Mouse (Mus musculus) heart, embryonic 12.5 days (tissue): ENCODE data around the gene Adarb2. TPM values are rescaled to one million over a fixed set of nuclear protein-coding genes. Genes with fewer than 3 reads are reported as not detected.

Experiments used
- ATAC-seq: fragments of 200-750 bp; cut with Nextera tagmentation; 2 replicates; pipeline ENCODE4 v1.8.0; 2017; ENCODE audit warnings: moderate TSS enrichment, moderate library complexity; ENCODE audit not compliant: insufficient number of reproducible peaks, low FRiP score
- H3K27ac ChIP-seq: fragments of 300-500 bp; sonication (generic); 2 replicates; pipeline ENCODE4 v1.5.1; 2016; ENCODE audit warnings: mild to moderate bottlenecking, moderate library complexity; ENCODE audit not compliant: poor library complexity, severe bottlenecking
- H3K27me3 ChIP-seq: fragments of 300-500 bp; sonication (generic); replicated peaks from 2 replicates; pipeline ENCODE4 v1.6.1; 2016; ENCODE audit warnings: mild to moderate bottlenecking, moderate library complexity
- H3K36me3 ChIP-seq: fragments of 300-500 bp; sonication (generic); 2 replicates; pipeline ENCODE4 v1.6.1; 2016; ENCODE audit warnings: mild to moderate bottlenecking, moderate library complexity
- H3K4me1 ChIP-seq: fragments of 300-500 bp; sonication (generic); replicated peaks from 2 replicates; pipeline ENCODE4 v1.6.1; 2016; ENCODE audit warnings: mild to moderate bottlenecking
- H3K4me2 ChIP-seq: fragments of 300-500 bp; sonication (generic); 2 replicates; pipeline ENCODE4 v1.6.1; 2016; ENCODE audit warnings: mild to moderate bottlenecking, moderate library complexity
- H3K4me3 ChIP-seq: fragments of 300-500 bp; sonication (generic); 2 replicates; pipeline ENCODE4 v1.5.1; 2016; ENCODE audit warnings: mild to moderate bottlenecking
- H3K9ac ChIP-seq: fragments of 300-500 bp; sonication (generic); 2 replicates; pipeline ENCODE4 v1.6.1; 2016; ENCODE audit warnings: mild to moderate bottlenecking, moderate library complexity
- H3K9me3 ChIP-seq: fragments of 300-500 bp; sonication (generic); replicated peaks from 2 replicates; pipeline ENCODE4 v1.6.1; 2016; ENCODE audit warnings: mild to moderate bottlenecking, moderate library complexity
- WGBS: fragments of 180-500 bp; shearing (Covaris S2); methylation state at CpG from one replicate; pipeline ENCODE4 v1.1.7; 2016; 5-methylcytosine and 5-hydroxymethylcytosine counted together
- polyA plus RNA-seq: library from polyadenylated mRNA; unstranded; fragments of >200 nt; fragmentation: Nextera tagmentation; extraction: Ambion mirVana; gene quantifications from 2 replicates; pipeline ENCODE4 v1.2.1, GENCODE M21; 2016

Gene Adarb2
- polyA plus RNA-seq, 1 experiment from 2014 or later = 0.17 TPM

DNA sequence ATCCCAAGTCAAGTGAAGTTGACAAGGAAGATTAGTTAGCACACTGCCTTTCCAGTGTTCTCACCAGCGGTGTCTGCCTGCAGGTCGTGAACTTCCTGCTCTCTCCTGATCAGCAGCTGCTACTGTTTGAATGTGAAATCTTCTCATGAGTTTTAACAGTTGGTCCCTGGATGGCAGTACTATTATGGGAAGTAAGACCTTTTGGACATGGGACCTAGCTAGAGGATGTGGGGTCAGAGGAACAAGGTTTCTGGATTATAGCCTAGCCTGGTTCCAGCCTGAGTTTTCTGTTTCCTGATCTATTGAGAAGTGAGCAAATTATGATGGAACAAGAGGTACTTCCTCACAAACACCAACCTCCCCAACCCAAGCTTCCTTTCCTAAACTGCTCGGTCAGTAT, 441.3 kb downstream of the Adarb2 start:
- ATAC-seq = no peak
- H3K27ac ChIP-seq = no peak overlapping the region
- WGBS = 50% methylated on average over 3 of the region's 3 CpGs
- no peaks in the 10 kb centered on the region for H3K36me3 ChIP-seq
- H3K4me3 ChIP-seq = no peak overlapping the region
- no peaks in the 10 kb centered on the region for H3K27me3 ChIP-seq
- no peaks in the 10 kb centered on the region for H3K9me3 ChIP-seq
- H3K4me1 ChIP-seq = 0 out of 2 replicates have a peak, but pooled peaks cover 3% of the 10 kb centered on the region
- no peak overlapping the region for H3K4me2 ChIP-seq
- no peak overlapping the region for H3K9ac ChIP-seq

DNA sequence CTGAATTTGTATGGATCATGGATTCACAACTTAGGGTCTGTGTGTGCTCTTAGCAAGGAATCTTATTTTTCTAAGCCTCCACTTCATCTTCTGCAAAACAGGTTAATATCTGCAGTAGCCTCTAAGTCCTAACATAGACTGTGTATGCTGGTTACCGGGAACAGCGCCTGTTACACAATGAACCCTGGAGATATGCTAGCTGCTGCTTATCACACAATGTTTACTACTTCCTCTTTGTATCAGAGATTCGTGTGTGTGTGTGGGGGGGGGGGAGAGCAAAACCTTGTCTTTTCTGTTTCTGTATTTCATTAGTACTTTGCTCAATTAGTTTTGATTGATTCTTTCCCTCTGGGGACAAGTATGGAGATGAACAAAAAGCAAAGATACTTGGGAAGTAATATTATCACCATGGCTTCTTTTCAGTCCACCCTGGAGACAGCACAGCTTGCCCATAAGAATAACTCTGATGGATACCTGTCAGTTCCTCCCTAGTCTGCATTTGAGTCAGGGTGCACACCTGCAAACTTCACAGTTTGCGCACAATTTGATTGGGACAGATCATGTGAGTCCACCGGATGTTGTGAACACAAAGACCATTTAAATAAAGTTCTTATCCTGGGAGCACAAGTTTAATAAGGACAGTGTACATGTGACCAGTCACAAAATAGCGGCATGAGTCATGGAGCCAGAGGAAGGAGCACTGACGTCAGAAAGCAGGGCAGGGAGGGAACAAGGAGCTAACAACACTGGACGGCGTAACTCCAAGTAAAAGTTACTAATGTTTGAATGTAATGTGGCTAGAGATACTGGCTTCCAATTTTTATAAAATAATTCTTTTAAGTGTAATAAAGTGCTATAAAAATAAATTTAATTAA, 442.4 kb downstream of the Adarb2 start:
- WGBS = 54% methylated on average over 9 of the region's 9 CpGs
- no peaks in the 10 kb centered on the region for H3K9me3 ChIP-seq
- no peaks in the 10 kb centered on the region for H3K27me3 ChIP-seq
- 0 out of 2 replicates have a peak, but pooled peaks cover 3% of the 10 kb centered on the region for H3K4me1 ChIP-seq
- H3K4me2 ChIP-seq = no peak overlapping the region
- H3K27ac ChIP-seq = no peak overlapping the region
- peak; percentile 73 for ATAC-seq
- H3K4me3 ChIP-seq = no peak overlapping the region
- H3K36me3 ChIP-seq = no peaks in the 10 kb centered on the region
- no peak overlapping the region for H3K9ac ChIP-seq

GRCm38 (mm10) chr13:8649261-8649660, 446.6 kb downstream of the Adarb2 start:
- Histone ChIP-seq H3K9ac (no peak overlapping the region), H3K4me3 (no peak overlapping the region), H3K27ac (no peak overlapping the region), H3K4me1 (0 out of 2 replicates have a peak, but pooled peaks cover 3% of the 10 kb centered on the region), H3K27me3 (no peaks in the 10 kb centered on the region), H3K4me2 (no peak overlapping the region), H3K9me3 (no peaks in the 10 kb centered on the region), H3K36me3 (no peaks in the 10 kb centered on the region)
- 76% methylated on average over 2 of the region's 2 CpGs for WGBS
- no peak for ATAC-seq

DNA sequence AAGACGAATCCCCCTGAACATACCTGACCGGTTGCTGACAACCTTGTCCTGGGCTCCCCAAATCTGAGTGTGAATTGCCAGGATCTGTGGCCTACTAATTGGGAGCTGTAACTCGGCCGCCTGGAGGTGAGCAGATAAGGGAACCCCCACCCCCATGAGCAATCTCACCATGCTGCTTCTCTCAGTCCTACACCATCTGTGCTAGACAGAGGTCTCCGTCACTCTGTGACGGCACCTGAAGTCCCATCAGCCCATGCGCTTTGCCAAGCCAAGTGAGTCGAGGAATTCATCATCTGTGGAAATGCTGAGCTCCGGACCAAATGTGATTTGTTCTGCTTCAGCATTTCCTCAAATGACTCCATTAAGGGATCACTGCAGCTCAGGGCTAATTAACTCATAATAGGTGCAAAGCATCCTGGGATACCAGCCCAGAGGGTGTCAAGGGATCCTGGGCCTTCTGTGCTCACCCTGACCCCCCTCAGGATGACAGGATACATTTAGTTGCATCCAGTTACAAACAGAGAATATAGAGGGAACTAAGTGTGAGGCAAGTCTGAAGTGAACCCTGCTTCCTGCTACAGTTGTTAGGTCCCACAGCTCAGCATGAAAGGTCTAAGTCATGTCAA, 462.1 kb downstream of the Adarb2 start:
- WGBS = 84% methylated on average over 9 of the region's 9 CpGs
- H3K4me1 ChIP-seq = no peaks in the 10 kb centered on the region
- no peak overlapping the region for H3K4me2 ChIP-seq
- H3K27me3 ChIP-seq = no peaks in the 10 kb centered on the region
- no peaks in the 10 kb centered on the region for H3K36me3 ChIP-seq
- ATAC-seq = no peak
- H3K4me3 ChIP-seq = no peak overlapping the region
- H3K27ac ChIP-seq = no peak overlapping the region
- no peaks in the 10 kb centered on the region; the same call in 1 of the 2 replicates for H3K9me3 ChIP-seq
- no peak overlapping the region for H3K9ac ChIP-seq

DNA sequence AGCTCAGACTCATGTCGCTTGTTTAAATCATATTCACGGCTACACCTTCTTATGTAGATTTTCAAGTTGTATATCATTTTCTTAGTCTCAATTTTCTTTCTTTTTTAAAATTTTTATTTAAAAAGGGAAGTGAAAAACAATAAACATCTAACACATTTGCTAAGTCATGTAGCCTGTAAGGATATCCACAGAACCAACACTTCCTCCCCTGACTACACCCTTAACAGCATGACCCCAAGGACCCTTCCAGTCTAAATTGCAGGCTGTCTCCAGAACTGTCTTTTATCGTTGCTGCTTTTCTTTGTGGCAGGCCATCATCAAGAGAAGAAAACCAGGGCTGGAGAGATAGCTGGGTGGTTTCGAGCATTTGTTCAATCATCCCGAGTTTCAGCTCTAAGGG, 474.5 kb downstream of the Adarb2 start:
- ATAC-seq = no peak
- H3K4me2 ChIP-seq = no peak overlapping the region
- WGBS = 61% methylated on average over 5 of the region's 5 CpGs
- no peaks in the 10 kb centered on the region for H3K9me3 ChIP-seq
- H3K27ac ChIP-seq = no peak overlapping the region
- no peaks in the 10 kb centered on the region for H3K27me3 ChIP-seq
- no peaks in the 10 kb centered on the region for H3K36me3 ChIP-seq
- no peak overlapping the region for H3K9ac ChIP-seq
- no peaks in the 10 kb centered on the region for H3K4me1 ChIP-seq
- H3K4me3 ChIP-seq = no peak overlapping the region

GRCm38 (mm10) chr13:8680470-8681129, 477.9 kb downstream of the Adarb2 start:
- ATAC-seq = no peak

GRCm38 (mm10) chr13:8691448-8691847, 488.8 kb downstream of the Adarb2 start:
- Histone ChIP-seq H3K4me1 (no peaks in the 10 kb centered on the region), H3K27me3 (no peaks in the 10 kb centered on the region), H3K4me2 (no peak overlapping the region), H3K36me3 (no peaks in the 10 kb centered on the region), H3K4me3 (no peak overlapping the region), H3K9ac (no peak overlapping the region), H3K27ac (no peak overlapping the region), H3K9me3 (no peaks in the 10 kb centered on the region)
- ATAC-seq = no peak
- 85% methylated on average over 6 of the region's 6 CpGs for WGBS

More at GRCm38 (mm10) chr13:8680470-8681129, 477.9 kb downstream of the Adarb2 start:
- H3K27me3 ChIP-seq = no peaks in the 10 kb centered on the region
- H3K36me3 ChIP-seq = no peaks in the 10 kb centered on the region
- WGBS = 87% methylated on average over 9 of the region's 9 CpGs
- H3K4me2 ChIP-seq = no peak overlapping the region
- H3K9ac ChIP-seq = no peak overlapping the region
- no peak overlapping the region for H3K4me3 ChIP-seq
- H3K4me1 ChIP-seq = no peaks in the 10 kb centered on the region
- H3K27ac ChIP-seq = no peak overlapping the region
- no peaks in the 10 kb centered on the region for H3K9me3 ChIP-seq

GRCm38 (mm10) chr13:8692787-8693186, 490.1 kb downstream of the Adarb2 start:
- no peaks in the 10 kb centered on the region for H3K9me3 ChIP-seq
- 82% methylated on average over 9 of the region's 9 CpGs for WGBS
- no peak for ATAC-seq

GRCm38 (mm10) chr13:8698451-8698850, 495.8 kb downstream of the Adarb2 start:
- Histone ChIP-seq H3K4me1 (no peaks in the 10 kb centered on the region), H3K4me3 (no peak overlapping the region), H3K4me2 (no peak overlapping the region), H3K27ac (no peak overlapping the region), H3K9me3 (no peaks in the 10 kb centered on the region), H3K27me3 (no peaks in the 10 kb centered on the region), H3K36me3 (no peaks in the 10 kb centered on the region), H3K9ac (no peak overlapping the region)
- no peak for ATAC-seq
- WGBS = 89% methylated on average over 5 of the region's 5 CpGs

More at GRCm38 (mm10) chr13:8692787-8693186, 490.1 kb downstream of the Adarb2 start:
- H3K4me3 ChIP-seq = no peak overlapping the region
- H3K9ac ChIP-seq = no peak overlapping the region
- H3K4me1 ChIP-seq = no peaks in the 10 kb centered on the region
- H3K4me2 ChIP-seq = no peak overlapping the region
- H3K27me3 ChIP-seq = no peaks in the 10 kb centered on the region
- no peaks in the 10 kb centered on the region for H3K36me3 ChIP-seq
- H3K27ac ChIP-seq = no peak overlapping the region

- Histone ChIP-seq H3K4me1 (no peaks in the 10 kb centered on the region), H3K36me3 (no peaks in the 10 kb centered on the region), H3K27me3 (no peaks in the 10 kb centered on the region), H3K9ac (no peak overlapping the region), H3K9me3 (no peaks in the 10 kb centered on the region), H3K4me2 (no peak overlapping the region), H3K4me3 (no peak overlapping the region), H3K27ac (no peak overlapping the region)
- ATAC-seq = no peak
- 68% methylated on average over 3 of the region's 3 CpGs for WGBS
Observed at GRCm38 (mm10) chr13:8699831-8700230, 497.2 kb downstream of the Adarb2 start.

DNA sequence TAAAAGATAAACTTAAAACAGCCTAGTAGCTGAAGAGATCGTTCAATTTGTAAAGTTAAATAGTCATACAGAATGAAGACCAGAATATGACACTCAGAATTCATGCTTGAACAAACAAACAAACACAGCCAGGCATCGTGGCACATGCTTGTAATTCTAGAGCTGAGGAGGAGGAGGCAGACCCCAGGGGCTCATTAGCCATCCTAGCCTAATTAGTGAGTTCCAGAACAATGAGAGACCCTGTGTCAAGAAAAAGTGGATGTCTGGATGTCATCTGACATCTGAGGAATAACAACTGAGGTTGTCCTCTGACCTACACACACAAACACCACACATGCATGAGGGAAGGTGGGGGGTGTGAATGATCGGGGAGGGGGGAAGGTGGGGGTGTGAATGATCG, 498.3 kb downstream of the Adarb2 start:
- H3K9me3 ChIP-seq = no peaks in the 10 kb centered on the region
- no peaks in the 10 kb centered on the region for H3K27me3 ChIP-seq
- no peaks in the 10 kb centered on the region for H3K4me1 ChIP-seq
- no peaks in the 10 kb centered on the region for H3K36me3 ChIP-seq
- no peak for ATAC-seq
- no peak overlapping the region for H3K9ac ChIP-seq
- H3K4me3 ChIP-seq = no peak overlapping the region
- no peak overlapping the region for H3K27ac ChIP-seq
- no peak overlapping the region for H3K4me2 ChIP-seq
- WGBS = 58% methylated on average over 4 of the region's 4 CpGs
